Mouse (Mus musculus) gastrocnemius, postnatal 25 days (tissue): ENCODE measurements around the gene Olfr24. TPM values are rescaled to one million over a fixed set of nuclear protein-coding genes. Genes with fewer than 3 reads are reported as not detected.
"Not testable (repeated sequence)": the region's sequence is repeated elsewhere in the genome, so short reads cannot be mapped to it uniquely, and the experiment has no call there.

Experiments
- DNase-seq: peaks from one replicate; pipeline ENCODE4 v3.0.0; 2022
- long read RNA-seq, 2 experiments: library from polyadenylated mRNA; stranded (forward); transcript quantifications; one replicate each; pipeline ENCODE4 v2.0.0; 2021
- total RNA-seq, 2 experiments: library from RNA; stranded (reverse); gene quantifications; 1 replicate in 1 of 2; 2 replicates in 1 of 2; pipeline ENCODE4 v1.2.3; 2021

Olfr24 gene
- not detected for total RNA-seq
- long read RNA-seq, experiment 1: 0 reads
- long read RNA-seq, experiment 2: 0 reads

GRCm38 (mm10) chr9:18763896-18764295, at the start of gene Olfr24:
Gene Olfr24, minus strand, starts transcription at chr9:18763996.
- DNase-seq: no peak

DNA sequence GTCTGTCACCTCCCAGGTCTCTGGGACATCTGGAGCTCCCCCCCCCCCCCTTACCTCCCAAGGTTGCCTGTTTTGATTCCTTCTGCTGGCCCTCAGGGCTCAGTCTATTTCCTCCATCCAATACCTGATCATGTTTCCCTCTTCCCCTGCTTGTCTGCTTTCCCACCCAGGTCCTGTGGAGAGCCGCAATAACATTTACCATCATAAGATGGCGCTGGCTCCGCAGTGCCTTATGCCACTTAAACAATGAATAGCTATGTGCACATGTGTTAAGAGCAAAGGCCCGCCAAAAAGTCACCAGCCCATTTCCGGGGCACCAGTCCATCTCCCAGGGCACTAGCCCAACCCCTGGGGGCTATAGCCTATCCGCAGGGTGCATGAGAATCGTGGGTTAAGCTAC, 21.5 kb upstream of the Olfr24 start:
- no peak for DNase-seq

DNA sequence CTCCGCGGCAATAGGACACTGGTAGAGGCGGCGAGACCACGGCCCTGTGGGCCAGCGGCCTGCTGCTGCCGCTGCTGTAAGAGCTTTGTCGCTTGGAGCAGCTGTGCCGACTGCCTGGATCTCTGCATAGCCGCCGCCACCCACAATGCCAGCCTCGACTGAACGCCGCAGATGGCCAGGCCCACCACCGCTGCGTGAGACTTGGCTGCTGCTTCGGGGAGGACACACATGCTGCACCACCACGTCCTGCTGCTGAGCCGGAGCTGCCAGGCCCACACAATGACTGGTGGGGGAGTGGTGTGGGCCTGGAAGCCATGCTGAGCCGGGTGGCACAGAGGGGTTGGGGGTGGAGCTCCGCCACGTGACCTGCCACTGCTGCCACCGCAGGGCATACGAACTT, 15.7 kb upstream of the Olfr24 start:
- no peak for DNase-seq

GRCm38 (mm10) chr9:18778981-18779380, 15.2 kb upstream of the Olfr24 start:
- DNase-seq: no peak

- no peak for DNase-seq
Observed at GRCm38 (mm10) chr9:18755595-18755994, 8.2 kb downstream of the Olfr24 start.

DNA sequence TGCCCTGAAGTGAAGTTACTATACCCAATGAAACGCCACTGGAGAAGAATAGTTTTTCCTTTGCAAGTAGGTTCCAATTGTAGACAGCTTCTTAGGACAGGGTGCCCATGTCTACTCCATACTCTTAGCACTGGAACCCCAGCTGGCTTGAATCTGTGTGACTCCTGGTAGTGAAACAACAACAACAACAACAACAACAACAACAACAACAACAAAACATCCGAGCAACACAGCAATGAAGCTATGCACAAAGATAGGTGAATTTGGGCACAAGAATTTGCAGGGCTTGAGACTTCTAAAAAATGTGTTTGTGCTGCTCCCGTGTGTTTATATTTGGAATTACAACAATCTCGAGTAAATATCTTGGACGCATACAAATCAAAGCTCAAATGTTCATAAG, 19.2 kb downstream of the Olfr24 start:
- DNase-seq: no peak

DNA sequence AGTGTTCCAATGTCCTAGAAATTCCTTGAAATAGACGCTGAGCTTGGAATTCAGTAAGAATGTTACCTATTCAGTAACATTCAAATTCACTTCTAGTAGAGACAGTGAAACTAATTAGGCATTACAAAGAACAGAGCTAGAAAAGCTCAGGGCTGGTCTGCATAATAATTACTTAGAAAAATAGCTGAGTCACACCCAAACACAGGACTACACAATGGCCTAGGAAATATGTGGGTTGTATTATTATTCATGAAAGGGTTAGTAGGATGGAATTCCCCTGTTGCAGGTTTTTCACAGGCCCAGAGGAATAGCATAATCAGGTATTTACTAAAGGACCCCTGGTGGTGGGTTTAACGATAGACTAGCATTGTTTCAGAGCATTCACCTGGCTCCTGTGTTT, 29.6 kb downstream of the Olfr24 start:
- DNase-seq: not testable (repeated sequence)

DNA sequence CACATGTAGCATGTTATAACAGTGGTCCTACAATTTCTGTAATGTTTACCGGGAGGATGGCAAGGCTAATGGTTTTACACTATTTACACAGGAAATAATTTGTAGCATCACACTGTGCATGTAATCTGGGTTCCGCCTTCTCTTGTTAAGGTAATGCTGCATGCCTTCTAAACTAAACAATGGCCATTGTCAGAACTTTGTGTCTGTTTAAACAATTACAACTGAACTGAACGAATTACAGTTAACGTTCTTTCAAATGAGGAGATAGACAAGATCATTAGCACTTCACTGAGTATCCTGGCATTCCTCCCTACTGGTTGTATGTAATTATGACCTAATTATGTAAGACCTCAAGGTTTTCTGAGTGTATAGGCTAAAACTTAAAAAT, 41.1 kb downstream of the Olfr24 start:
- DNase-seq: no peak

GRCm38 (mm10) chr9:18721931-18722711, 41.7 kb downstream of the Olfr24 start:
- DNase-seq: no peak

DNA sequence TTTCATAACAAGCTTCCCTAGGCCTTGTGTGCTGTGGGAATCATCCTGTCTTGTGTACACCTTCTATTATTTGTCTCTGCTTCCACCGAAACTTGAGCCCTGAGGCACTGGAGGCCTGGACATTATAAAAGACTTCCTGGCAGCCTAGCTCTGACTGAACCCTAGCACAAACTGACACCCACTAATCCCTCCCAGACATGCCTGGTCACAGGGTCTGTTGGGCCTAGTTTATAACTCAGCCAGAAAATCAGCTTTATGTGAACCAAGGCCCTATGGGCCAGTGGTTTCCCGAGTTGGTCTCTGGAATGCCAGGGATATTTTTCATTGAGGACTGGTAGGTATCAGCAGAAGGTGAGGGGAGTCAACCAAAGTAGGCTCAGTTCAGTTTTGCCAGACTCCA, 42.8 kb downstream of the Olfr24 start:
- DNase-seq: no peak

- no peak for DNase-seq
Observed at GRCm38 (mm10) chr9:18705628-18706027, 58.2 kb downstream of the Olfr24 start.

Other genes starting within 250 kb of the Olfr24 start
- gene Muc16, start 89.5 kb downstream of the Olfr24 start, total RNA-seq: under 1 TPM in 1 of 2 experiments, not detected in 1; 0.03 TPM
- not detected for gene Olfr828, start 55.5 kb upstream of the Olfr24 start, total RNA-seq
- gene Olfr829, start 90.9 kb upstream of the Olfr24 start, total RNA-seq: not detected
- not detected for gene Olfr830, start 110.7 kb upstream of the Olfr24 start, total RNA-seq
- gene Olfr832, start 173.1 kb upstream of the Olfr24 start, total RNA-seq: not detected
- not detected for gene Olfr834, start 224.0 kb upstream of the Olfr24 start, total RNA-seq